Mouse (Mus musculus): ENCODE data around the gene AI182371. TPM values are rescaled to one million over a fixed set of nuclear protein-coding genes. Genes with fewer than 3 reads are reported as not detected.

AI182371 gene
- 0.15 TPM in 1 of 2 replicates, not detected in the other for polyA plus RNA-seq (2012; rRNA removed; ENCODE audit: low replicate concordance)

DNA sequence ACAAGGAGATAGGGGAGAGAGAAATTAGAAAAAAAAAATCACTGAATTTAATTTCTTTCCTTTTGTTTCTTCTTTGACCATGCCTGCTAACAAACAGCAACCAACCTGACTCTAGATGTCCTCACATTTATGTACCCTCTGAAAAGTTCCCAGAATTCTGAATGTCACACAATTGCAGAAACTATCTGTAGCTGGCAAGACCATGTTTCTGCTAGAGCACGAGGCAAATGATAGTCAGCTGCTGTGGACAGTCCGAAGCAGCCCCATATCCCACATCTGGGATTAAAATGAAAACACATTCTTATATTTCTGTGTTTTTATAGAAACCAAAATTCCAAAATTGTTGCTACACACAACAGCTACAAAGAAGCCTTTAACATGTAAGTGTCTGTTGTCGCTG is at the start of gene AI182371:
AI182371 (minus strand) TSS at position 101 of the 400 bp plus-strand sequence.

DNA sequence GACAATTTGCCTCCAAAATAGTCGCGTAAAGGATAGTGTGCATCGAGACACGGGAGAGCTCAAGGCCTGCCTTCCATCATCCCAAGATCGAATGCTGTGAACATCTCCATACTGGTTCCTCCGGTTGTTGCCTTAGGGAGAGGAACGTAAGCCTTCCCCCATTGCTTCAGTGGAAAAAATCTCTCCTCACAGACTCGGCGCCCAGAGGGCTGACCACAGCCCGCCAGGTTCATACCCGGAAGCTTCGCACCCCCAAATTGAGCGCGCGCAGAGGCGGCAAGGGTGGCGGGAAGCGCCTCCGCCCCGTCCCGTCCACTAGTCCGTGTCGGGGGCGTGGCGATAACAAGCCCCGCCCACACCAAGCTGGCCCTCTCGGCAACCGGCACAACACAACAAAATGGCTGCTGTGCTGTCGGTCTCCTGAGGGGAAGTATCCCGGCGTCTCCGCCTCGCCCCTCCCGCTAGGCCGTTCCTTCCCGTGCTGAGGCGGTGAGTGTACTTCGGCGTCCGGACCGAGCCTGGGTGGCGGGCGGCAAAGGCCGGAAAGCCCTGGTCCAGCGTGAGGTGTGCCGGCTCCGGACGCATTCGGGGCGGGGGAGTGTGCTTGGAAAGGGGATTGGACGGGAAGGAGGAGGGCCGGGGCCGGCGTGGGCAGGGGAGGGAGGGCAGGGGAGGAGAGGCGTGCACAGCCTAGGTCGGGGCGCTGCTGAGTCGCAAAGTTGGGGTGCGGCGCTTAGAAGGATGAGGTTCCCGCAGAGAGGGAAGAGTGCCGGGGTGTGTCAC is 8.0 kb upstream of the AI182371 start, which contains the start of gene Cntrl:
Cntrl (plus strand) TSS at position 352 of the 783 bp plus-strand sequence.

DNA sequence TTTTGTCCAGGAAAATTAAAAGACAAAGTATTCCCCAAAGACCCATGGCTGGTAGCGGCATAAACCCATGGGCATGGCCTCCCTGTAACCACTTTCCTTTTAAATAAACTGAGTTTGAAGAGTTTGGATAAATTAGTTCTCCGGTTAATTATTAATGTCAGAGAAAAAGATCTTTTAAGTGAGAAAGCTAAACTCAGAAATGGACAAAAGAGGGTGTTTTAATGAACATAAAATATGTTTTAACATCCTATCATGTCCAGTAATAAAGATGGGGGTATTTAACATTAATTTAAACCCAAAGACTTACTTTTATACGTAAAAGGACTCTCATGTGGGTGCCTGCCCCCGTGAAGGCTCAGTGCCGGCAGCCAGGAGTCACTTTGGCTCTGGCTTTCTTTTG is 40.0 kb downstream of the AI182371 start, which contains the start of gene Hc:
Hc (minus strand) TSS at position 101 of the 400 bp plus-strand sequence.

Other genes starting within 250 kb of the AI182371 start
- 12.6 and 18.7 TPM in 2 replicates for gene Cutal, start 227.1 kb downstream of the AI182371 start, polyA plus RNA-seq (2012; rRNA removed; ENCODE audit: low replicate concordance)
- gene Psmd5, start 226.6 kb downstream of the AI182371 start, polyA plus RNA-seq (2012; rRNA removed; ENCODE audit: low replicate concordance): 2.1 and 2.9 TPM in 2 replicates
- 0.65 and 0.81 TPM in 2 replicates for gene Phf19, start 187.5 kb downstream of the AI182371 start, polyA plus RNA-seq (2012; rRNA removed; ENCODE audit: low replicate concordance)
- 2.6 and 4.1 TPM in 2 replicates for gene Traf1, start 139.8 kb downstream of the AI182371 start, polyA plus RNA-seq (2012; rRNA removed; ENCODE audit: low replicate concordance)
- not detected in 2 replicates for gene Hc, start 40.1 kb downstream of the AI182371 start, polyA plus RNA-seq (2012; rRNA removed; ENCODE audit: low replicate concordance)
- 3.0 and 5.0 TPM in 2 replicates for gene Cntrl, start 7.9 kb upstream of the AI182371 start, polyA plus RNA-seq (2012; rRNA removed; ENCODE audit: low replicate concordance)
- 374 and 1,105 TPM in 2 replicates for gene Rab14, start 99.6 kb upstream of the AI182371 start, polyA plus RNA-seq (2012; rRNA removed; ENCODE audit: low replicate concordance)
- 143 and 227 TPM in 2 replicates for gene Gsn, start 154.8 kb upstream of the AI182371 start, polyA plus RNA-seq (2012; rRNA removed; ENCODE audit: low replicate concordance)
- gene Stom, start 235.4 kb upstream of the AI182371 start, polyA plus RNA-seq (2012; rRNA removed; ENCODE audit: low replicate concordance): 9.4 and 45.1 TPM in 2 replicates